Mouse (Mus musculus) embryonic fibroblast, embryonic 13.5 days (primary cell): ENCODE measurements around the gene Gm20388.

Source experiments
- CTCF ChIP-seq: IDR thresholded peaks from 2 replicates; pipeline ENCODE4 v1.5.1; 2011; ENCODE audit warnings: mild to moderate bottlenecking, control low read depth, low read length, moderate library complexity, borderline replicate concordance; ENCODE audit not compliant: insufficient read depth
- POLR2A ChIP-seq: IDR thresholded peaks from 2 replicates; pipeline ENCODE4 v1.6.1; 2011; ENCODE audit warnings: low read depth, mild to moderate bottlenecking, control low read depth, low read length, moderate library complexity

DNA sequence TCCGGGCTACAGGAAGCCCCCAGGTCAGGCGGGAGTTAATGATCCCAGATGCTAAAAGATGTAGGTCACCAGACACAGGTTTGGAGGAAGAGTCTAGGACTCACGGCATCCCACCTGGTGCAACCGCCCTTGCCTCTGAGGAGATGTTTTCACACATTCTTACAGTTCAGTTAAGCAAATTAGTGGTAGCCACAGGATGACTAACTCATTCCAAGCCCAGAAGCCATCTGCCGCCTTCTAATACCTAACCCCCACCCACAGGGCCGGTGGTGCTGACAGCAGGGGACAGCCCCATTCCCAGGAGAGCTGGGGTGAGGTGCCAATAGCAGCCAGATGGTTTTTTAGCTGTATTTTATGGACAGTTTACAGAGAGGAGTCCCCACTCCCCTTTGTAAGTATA is 2375.1 kb downstream of the Gm20388 start:
- TF ChIP-seq POLR2A (no peak), CTCF (no peak)
